Mouse (Mus musculus) liver, embryonic 14.5 days (tissue): ENCODE results near the gene Unc13d.

Experiments used
- CTCF ChIP-seq: IDR thresholded peaks from 2 replicates; pipeline ENCODE4 v1.5.1; 2016; ENCODE audit warnings: antibody characterized with exemption, low read depth, control low read depth
- EP300 ChIP-seq: IDR thresholded peaks from 2 replicates; pipeline ENCODE4 v1.6.1; 2016; ENCODE audit warnings: antibody characterized with exemption, low read depth

DNA sequence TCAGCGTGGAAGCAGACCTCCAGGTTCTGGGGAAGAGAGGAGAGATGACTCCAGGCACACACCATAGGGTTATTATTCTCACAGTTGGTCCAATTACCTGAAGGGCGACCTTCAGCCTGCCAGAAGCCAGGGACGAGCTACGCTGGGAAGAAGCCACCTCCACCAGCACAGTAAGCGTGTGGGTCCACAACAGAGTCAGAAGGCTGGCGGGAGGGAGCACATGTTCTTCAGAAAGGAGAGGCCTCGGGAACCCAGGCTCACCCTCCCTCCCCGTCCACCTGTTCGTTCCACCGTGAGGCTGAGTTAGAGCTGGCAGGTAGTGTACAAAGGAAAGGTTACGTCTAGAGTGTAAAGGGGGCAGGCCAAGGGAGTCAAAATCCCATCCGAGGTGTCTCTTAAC, 12.4 kb downstream of the Unc13d start:
- TF ChIP-seq CTCF (no peak), EP300 (no peak)
